Mouse (Mus musculus) lung, adult 2 months (tissue): Measurements from ENCODE around the gene Faim2. TPM values are rescaled to one million over a fixed set of nuclear protein-coding genes. Genes with fewer than 3 reads are reported as not detected.

Source experiments
- DNase-seq: peaks from one replicate; pipeline ENCODE4 v3.0.0; 2022
- H3K4me1 ChIP-seq: fragments of 200-500 bp; 2 replicates; pipeline ENCODE4 v1.6.1; 2011; ENCODE audit warnings: low read length; ENCODE audit not compliant: control insufficient read depth, insufficient read depth
- H3K4me3 ChIP-seq: fragments of 200-500 bp; replicated peaks from 2 replicates; pipeline ENCODE3; 2011; ENCODE audit warnings: low read depth, mild to moderate bottlenecking, control low read depth, low read length; ENCODE audit errors: extremely low read depth
- CTCF ChIP-seq: fragments of 200-500 bp; IDR thresholded peaks from 2 replicates; pipeline ENCODE4 v1.5.1; 2011; ENCODE audit warnings: mild to moderate bottlenecking, low read length, control low read depth; ENCODE audit not compliant: insufficient read depth
- POLR2A ChIP-seq: fragments of 200-500 bp; IDR thresholded peaks from 2 replicates; pipeline ENCODE4 v1.6.1; 2011; ENCODE audit warnings: low read depth, mild to moderate bottlenecking, control low read depth, low read length, borderline replicate concordance; ENCODE audit errors: extremely low read depth
- WGBS: fragments of 180-500 bp; shearing (Covaris S2); methylation state at CpG from one replicate; pipeline ENCODE4 v1.1.7; 2018; 5-methylcytosine and 5-hydroxymethylcytosine counted together
- polyA plus RNA-seq: library from polyadenylated mRNA; depleted of rRNA; stranded (reverse); fragments of >200 nt; gene quantifications from 2 replicates; pipeline ENCODE4 v1.2.3, GENCODE M21; 2012

Gene Faim2
- polyA plus RNA-seq, 1 experiment: 29.7 TPM

DNA sequence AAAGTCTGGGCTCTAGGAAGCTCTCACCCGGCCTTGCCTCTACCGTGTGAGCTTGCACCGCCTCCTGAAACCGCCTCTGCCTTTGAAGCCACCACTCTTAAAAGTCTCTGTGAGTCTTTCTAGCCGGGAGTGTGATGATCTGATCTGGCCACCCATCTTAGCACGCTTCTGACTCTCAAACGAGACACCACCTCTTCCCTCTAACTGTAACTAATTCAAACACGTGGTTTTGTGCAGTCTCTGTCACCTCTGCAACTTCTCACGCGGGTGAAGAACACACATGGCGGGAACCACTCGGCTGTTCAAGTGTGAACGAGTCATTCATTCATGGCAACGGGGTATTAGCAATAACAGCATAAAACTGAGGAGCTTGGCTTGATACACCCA lies 56.3 kb downstream of the Faim2 start:
- no peak overlapping the region for H3K4me3 ChIP-seq
- no peak for DNase-seq
- TF ChIP-seq POLR2A: no peak
- no peak for TF ChIP-seq CTCF
- 64% methylated on average over 14 of the region's 14 CpGs for WGBS
- H3K4me1 ChIP-seq: no peaks in the 10 kb centered on the region

DNA sequence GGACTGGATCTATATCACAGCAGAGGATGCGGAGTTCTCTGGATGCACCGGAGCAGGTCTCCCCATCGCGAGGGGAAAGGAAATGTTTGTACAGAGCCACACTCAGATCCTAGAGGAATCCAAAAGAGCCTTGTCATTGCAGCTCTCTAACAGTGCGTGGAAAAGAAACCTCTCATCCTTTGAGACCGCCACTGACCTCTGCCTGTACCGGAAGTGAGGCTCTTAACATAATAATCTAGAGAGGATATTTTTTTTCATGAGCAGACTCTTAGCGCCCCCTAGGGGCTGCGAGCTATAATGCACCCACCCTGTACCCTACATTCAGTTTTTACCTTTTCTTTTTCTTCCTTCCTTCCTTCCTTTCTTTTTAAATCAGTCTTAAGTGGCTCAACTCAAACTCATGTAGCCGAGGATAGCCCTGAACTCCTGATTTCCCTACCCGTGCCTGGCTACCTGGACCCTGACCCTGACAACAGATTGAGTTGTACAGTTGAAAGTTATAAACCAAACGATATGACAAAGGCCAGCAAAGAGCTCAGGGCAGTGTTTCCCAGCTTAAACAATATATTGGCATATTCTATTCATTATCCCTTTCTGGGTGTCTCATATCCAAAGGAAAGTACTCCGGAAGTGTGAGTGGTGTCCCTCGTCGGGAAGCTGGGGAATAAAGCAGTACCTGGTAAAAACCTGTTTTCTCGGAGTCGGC lies 56.8 kb downstream of the Faim2 start:
- no peak overlapping the region for H3K4me3 ChIP-seq
- no peaks in the 10 kb centered on the region for H3K4me1 ChIP-seq
- peak; percentile 48 for DNase-seq
- TF ChIP-seq POLR2A (no peak), CTCF (peak; percentile 72)
- 49% methylated on average over 17 of the region's 17 CpGs for WGBS

DNA sequence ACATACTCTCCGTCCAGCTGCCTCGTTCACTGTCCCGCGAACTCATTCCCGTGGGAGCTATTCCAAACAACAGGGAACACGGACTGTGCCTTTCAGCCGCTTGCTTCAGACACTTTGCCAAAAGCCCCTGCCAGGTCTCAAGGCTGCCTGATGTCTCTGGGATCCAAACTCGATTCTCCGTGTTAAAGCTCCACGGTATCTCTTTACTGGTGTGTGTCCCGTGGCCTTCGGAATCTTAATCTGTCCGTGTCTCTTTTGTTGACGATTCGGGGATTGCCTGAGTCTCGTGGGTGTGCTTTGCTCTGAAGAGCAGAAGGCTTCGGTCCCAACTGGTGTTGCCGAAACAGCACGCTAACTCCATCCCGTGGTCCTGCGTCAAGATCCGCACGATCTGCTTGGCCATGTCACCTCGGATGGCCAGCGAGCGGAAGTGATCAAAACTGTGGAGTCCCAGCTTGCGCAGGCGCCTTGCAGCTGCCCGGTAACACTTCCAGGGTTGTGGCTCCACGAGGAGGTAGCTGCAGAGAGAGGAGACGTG lies 57.7 kb downstream of the Faim2 start:
- WGBS: 85% methylated on average over 31 of the region's 31 CpGs

DNA sequence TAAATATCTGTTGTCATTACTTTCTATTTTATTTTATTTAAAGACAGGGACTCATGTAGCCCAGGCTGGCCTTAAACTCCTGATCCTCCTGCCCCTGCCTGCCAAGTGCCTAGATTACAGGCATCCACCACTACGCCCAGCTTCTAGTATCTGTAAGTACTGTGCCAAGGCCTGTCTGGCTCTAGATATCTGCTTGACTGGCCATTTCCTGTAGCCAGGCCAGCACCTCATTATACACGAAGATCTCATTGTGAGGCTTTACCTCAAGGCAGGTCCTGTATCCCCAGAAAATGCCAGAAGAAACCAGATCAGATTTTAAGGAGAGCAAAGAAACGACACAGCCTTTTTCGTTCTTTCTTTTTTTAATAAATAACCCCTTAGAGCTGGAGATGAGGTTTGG lies 58.2 kb downstream of the Faim2 start:
- no peaks in the 10 kb centered on the region for H3K4me1 ChIP-seq
- TF ChIP-seq CTCF (no peak), POLR2A (no peak)
- no peak overlapping the region for H3K4me3 ChIP-seq
- WGBS: 77% methylated on average over 4 of the region's 4 CpGs
- DNase-seq: no peak

More for the DNA sequence above, 57.7 kb downstream of the Faim2 start:
- DNase-seq: no peak
- no peak overlapping the region for H3K4me3 ChIP-seq
- no peak for TF ChIP-seq CTCF
- no peak for TF ChIP-seq POLR2A
- H3K4me1 ChIP-seq: no peaks in the 10 kb centered on the region

DNA sequence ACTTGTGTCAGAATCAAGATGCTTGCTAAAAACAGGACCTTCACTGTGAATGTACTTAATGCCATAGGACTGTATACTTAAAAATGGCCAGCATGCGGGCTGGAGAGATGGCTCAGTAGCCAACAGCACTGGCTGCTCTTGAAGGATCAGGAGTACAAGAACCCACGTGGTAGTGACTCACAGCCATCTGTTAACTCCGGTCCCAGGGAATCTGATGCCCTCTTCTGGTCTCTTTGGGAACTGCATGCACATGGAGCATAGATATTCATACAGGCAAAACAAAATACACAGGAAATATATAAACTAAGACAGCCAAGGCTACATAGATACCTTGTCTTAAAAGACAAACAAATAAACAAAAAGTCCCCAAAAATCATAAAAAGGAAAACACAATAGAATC lies 58.9 kb downstream of the Faim2 start:
- Histone ChIP-seq H3K4me3 (no peak overlapping the region), H3K4me1 (no peaks in the 10 kb centered on the region)
- peak; percentile 72 for DNase-seq
- peak; percentile 63 for TF ChIP-seq CTCF
- TF ChIP-seq POLR2A: no peak
- WGBS: 24% methylated on average over 3 of the region's 3 CpGs

DNA sequence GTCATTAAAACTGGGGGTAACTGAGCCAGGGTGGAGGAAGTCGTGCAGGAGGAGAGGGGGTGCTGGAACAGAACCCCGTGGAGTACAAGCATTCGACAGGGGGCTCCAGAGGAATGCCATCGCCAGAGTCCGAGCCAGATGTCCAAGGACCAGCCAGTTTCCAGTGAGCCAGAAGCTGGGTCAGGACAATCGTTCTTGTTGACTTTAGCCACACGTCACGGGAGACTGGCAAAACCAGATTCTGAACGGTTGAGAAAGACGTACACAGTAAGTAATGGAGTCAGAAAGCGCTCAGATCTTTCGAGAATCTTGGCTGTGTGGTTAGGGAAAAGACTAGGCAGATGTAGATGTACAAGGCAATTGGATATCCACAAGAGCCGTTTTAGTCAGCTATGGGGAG lies 64.8 kb downstream of the Faim2 start:
- H3K4me3 ChIP-seq: no peak overlapping the region
- DNase-seq: no peak
- 55% methylated on average over 13 of the region's 13 CpGs for WGBS
- no peak for TF ChIP-seq CTCF
- no peak for TF ChIP-seq POLR2A
- H3K4me1 ChIP-seq: 0 out of 2 replicates have a peak, but pooled peaks cover 4% of the 10 kb centered on the region

DNA sequence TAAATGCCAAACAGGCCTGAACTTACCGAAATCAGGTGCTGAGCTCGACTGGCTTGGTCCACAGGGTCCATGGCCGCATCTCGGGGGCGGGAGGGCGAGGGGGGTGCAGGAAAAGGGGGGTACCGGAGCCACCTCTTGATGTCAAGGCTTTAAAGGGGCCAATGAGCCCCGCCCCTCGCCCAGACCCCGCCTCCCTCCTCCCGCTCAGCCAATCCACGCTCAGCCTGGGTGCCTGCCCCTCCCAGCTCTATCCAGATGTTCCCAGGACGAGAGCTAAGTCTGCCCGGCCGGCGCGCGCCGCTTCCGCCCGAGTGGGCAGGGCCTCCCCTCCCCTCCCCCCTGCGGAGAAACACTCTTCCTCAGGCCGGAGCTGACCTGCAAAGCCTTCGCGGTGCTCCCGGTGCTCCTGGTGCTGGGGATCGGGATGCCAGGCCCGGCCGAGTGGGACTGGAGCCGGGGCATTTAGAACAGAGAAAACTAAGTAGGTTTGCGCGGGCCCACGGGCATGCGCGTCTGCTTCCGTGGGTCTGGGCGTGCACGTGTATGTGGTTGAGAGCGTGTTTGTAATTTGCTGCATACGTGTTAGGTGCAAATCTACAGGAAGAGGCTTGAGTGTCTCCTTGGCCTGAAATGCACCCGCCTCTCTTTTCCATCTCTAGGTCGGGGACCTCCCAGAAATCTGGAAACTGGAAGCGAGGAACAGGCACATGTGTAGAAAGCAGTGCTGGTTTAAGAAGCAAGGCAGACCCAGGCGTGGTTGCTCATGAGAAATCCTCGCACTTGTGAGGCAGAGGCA lies 70.2 kb downstream of the Faim2 start, which contains the start of gene Nckap5l:
Nckap5l (minus strand) TSS at position 143 of the 796 bp plus-strand sequence.
- peak; percentile 47; the same call in 1 of the 2 replicates for TF ChIP-seq POLR2A
- no peak for TF ChIP-seq CTCF
- peak; percentile 83 for DNase-seq
- under 1% methylated on average over 45 of the region's 45 CpGs for WGBS
- peak within 1 kb of the TSS; percentile 94 for H3K4me3 ChIP-seq
- peaks cover 6% of the 10 kb centered on the region for H3K4me1 ChIP-seq

DNA sequence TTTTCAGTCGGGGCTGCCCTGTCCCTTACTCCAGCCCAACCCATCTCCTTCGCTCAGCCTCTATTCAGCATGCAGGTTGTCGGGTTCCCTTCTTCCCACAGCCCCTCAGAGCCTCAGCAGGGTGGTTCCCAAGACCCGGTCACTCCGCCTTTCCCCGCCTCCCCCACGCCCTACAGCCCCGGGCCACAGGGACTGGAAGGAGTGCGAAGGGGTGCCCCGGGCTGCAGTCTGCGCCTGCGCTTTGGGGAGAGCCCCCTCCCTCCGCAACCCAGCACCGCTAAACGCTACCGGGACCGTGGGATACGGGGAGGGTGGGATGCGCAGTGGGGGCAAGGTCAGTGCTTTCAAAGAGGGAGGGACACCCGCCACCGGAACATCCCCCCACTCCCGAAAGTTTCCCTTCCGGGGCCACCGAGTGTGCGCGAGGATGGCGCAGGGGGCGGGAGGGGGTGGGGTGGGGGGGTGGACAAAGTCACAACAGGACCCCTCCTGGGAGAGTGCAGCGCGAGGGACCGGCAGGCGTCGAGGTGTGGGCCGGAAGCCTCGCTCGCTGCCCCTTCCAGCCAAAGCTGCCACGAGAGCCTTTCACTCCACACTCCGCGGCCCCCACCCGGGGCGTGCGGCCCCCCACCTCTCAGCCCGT lies 70.9 kb downstream of the Faim2 start:
- WGBS: 2% methylated on average over 37 of the region's 43 CpGs
- H3K4me3 ChIP-seq: peak overlapping the region; percentile 94
- peak; percentile 48 for DNase-seq
- no peak for TF ChIP-seq POLR2A
- no peak for TF ChIP-seq CTCF
- H3K4me1 ChIP-seq: peaks cover 6% of the 10 kb centered on the region

DNA sequence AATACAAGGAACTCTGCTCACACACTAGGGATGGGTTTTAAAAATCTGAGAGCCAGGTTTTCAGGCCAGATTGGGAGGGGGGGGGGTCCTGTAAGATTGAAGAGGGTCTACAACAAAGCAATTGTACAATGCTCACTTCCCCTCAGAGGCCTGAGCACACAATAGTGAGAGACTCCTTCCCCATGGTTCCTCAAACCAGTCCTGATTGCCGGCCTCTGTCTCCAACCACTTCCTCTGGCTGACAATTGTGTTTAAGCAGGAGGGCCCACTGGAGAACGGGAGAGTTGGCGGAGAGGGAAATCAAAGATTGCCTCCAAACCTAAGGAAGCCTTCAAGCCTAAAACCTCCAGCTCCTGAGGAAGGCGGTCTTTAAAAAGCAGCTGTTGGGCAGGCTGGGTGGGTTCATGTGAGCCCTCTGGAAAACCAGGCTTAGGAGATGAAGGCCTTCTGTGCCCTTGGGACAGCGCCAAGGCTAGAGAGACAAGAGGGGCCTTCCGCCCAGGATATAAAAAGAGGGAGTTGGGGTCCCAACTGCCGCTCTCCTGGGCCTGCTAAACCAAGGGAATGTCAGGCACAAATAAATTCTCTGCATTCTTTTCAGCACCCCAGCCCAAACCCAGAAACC lies 71.5 kb downstream of the Faim2 start:
- no peak for DNase-seq
- H3K4me1 ChIP-seq: peaks cover 6% of the 10 kb centered on the region
- no peak for TF ChIP-seq POLR2A
- TF ChIP-seq CTCF: no peak
- 21% methylated on average over 7 of the region's 7 CpGs for whole genome bisulfite sequencing
- H3K4me3 ChIP-seq: peak overlapping the region; percentile 94
